Mouse (Mus musculus): ENCODE measurements around the gene Cemip.

Cemip gene

DNA sequence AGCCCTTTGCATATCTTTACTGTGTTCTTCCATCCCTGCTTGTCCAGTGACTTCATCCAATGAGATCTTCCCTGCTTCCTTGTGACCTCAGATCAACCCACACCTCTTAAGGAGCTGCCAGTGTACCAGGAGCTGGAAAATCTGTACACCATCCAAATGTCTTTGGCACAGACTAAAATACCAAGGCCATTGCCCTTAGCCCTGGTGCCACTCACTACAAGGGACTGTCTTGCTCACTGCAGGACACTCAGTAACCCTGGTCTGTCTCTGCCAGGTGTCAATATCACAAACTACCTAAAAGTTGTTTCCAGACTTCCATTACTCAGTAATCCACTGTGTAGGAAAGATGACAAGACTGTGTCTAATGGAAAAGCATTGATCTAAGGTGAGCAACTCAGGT is 121.1 kb downstream of the Cemip start:
- DNase-seq = peak; percentile 6 to 26

DNA sequence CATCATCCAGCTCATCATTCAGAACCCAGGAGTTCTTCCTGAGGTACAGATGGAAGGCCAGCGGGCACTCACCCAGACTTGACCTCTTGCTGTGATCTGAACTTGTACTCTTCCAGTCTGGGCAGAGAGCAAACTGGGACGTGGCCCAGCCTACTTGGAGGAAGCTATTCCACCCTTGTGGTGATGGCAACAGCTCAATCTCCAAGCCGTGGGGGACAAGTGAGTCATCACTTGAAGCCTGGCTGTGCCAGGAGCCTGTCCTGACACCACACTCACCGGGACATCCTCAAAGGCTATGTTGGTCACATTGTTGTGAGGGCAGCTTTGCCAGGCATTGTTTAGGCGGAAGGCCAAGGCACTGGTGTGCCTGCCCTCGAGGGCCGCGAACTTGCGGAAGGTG is 133.8 kb downstream of the Cemip start:
- DNase-seq = no peak

DNA sequence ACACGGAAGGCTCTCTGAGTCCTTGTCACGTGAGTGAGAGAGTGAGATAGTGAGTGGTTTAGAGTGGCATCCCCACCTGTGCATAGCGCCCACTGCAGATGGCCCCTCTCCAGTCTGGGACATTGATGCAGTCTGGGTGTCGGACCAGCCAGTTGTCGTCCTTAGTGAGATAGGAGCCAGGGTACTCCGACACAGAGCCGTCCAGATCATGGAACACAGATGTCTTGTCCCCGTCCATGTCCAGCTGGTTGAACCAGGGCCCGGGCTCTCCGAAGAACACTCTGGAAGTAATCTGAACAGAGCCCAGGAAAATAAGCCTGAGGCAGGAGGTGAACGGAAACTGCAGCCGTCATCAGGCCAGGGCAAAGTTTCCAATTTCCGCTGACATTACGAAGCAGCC is 135.0 kb downstream of the Cemip start:
- peak; percentile 8 to 9 for DNase-seq

DNA sequence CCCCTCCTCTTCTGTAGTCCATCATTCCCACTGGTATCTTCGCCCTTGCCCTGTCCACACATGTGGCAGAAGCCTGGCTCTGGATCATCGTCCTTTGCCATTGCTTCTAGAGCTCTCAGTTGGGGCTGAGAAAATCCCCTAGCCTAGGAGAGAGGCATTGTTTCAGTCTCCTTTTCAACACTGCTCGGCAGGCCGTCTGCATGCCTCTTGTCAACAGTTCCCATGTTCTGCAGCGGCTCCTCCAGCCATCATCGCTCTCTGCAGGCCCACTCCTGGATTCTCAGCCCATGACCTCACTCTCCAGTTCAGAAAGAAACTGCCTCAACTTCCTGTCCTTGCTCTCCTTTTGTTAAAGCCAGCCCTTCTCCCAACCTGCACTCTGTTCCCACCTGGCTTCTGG is 136.6 kb downstream of the Cemip start:
- no peak for DNase-seq

DNA sequence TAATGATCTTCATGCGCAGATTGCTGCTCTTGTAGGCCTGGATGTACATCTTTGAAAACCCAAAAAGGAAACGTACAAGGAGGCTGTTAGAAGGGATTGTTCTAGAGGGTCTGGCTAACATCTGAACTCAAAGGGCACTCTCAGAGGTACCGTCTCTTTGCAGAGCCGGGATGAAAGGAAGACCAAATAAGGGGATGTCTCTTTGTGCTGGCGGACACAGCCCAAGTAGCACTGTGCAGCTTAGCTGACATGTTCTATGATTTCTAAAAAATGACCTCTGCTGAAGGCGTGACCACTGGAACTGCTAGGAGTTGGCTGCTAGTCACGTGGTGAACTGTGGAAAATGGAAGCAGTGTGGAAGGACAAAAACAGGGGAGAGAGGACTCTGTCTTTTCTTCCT is 137.6 kb downstream of the Cemip start:
- no peak for DNase-seq

GRCm38 (mm10) chr7:83941701-83942101 is 144.6 kb downstream of the Cemip start:
- DNase-seq = no peak

DNA sequence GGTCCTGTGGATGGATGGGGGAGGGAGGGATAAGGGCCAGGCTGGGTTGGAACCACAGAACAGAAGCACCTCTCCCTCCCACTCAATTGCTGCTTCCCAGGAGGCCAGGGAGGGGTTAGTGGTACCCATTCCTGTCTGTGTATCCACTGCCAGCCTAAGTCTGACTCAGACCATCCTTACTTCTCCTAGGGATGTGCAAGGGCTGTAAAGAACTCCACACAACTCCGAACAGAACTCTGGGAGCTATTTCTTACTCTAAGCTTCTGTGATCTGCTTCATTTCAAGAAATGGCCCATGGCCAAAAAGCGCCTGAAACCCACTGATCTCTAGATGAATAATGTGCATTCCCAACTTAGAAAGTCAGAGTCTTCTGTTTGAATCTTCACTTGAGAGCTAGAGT is 146.2 kb downstream of the Cemip start:
- no peak for DNase-seq

DNA sequence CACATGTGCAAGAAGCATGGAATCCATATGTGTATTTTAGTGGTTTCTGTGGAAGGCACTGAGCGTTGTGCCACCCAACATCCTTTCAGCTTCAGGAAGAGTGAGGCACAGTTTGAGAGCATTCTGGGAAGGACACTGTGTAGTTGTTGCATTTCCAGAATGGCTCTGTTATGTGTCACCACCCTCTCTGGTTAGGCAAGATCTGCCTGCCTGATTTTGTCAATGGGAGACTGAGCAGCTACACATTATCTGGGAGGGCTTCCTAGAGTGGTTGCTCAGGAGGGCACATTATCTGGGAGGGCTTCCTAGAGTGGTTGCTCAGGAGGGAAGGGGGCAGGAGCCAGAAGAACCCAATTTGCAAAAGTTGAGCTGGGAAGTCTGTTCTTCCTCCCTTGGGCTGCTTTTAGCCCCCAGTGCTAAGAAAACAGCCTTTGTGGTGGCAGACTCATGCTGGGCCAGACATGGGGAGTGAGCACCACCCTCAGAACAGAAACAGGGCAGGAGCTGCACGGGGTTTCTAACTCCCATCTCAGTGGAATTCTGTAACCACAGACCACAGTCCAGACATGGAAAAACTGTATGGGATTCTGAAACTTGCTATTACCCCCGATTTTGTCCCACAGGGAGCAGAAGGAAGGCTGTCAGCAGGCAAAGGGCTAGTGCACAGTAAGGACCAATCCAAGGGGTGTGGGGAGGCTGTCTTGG is 147.1 kb downstream of the Cemip start:
- DNase-seq = no peak

DNA sequence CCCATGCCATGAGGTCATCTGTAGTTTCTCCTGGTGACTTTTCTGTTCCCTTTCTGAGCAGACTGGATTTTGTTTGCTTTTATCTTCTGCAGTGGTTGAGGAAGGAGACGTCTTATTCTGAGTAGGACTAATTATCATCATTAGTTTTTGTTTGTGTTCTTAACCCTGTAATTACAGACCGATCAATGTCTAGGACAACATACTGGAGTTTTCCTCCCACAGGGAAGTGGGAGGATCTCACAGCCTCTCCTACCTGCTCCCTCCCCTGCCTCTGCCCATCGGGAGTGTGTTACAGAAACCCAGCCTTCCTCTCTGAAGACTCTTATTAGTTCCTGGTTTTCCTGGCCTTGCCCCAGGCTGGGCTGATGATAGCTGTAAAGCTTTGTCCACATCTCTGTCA is 164.7 kb downstream of the Cemip start:
- DNase-seq = no peak

DNA sequence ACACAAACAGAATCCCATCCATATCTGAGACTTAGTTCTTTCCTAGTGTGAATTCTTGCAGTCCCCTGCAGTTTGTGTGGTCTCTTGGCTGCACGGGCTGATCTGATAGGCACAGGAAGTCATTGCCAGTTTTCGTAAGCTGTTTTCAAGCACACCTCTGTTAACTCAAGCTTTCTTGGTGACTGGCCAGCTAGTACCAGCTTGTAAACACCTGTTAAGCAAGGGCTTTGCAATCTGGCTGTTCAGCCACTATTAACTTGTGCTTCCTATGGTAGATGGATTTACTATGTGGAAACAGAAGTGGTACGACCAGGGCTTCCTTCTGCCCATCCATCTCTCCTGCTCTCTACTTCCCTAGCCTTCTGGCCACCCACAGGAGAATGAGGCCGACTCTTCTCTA is 166.1 kb downstream of the Cemip start:
- DNase-seq = no peak

DNA sequence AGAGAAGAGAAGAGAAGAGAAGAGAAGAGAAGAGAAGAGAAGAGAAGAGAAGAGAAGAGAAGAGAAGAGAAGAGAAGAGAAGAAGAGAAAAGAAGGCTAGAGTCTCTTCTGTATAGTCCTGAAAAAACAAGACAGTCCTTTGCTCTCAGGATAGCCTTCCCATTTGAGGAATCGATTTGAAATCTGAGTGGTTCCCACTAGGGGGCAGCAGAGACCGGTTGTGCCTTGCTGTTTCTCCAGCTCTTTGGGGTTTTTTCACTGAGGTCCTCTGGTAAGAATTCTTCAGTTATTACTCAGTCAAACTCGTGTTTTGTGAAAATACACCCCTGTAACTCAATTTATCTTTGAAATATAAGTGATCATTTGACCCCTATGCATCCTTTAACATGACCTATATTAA is 171.7 kb downstream of the Cemip start:
- peak; percentile 77 to 94 for DNase-seq

GRCm38 (mm10) chr7:83913995-83914394 is 172.3 kb downstream of the Cemip start:
- no peak for DNase-seq

GRCm38 (mm10) chr7:83913405-83913932 is 172.8 kb downstream of the Cemip start:
- no peak for DNase-seq

- DNase-seq = no peak
Measured at GRCm38 (mm10) chr7:83911909-83912308, 174.4 kb downstream of the Cemip start.

GRCm38 (mm10) chr7:83904831-83905230 is 181.5 kb downstream of the Cemip start:
- no peak for DNase-seq

- DNase-seq = no peak
Measured at GRCm38 (mm10) chr7:83902296-83903145, 183.8 kb downstream of the Cemip start.

DNA sequence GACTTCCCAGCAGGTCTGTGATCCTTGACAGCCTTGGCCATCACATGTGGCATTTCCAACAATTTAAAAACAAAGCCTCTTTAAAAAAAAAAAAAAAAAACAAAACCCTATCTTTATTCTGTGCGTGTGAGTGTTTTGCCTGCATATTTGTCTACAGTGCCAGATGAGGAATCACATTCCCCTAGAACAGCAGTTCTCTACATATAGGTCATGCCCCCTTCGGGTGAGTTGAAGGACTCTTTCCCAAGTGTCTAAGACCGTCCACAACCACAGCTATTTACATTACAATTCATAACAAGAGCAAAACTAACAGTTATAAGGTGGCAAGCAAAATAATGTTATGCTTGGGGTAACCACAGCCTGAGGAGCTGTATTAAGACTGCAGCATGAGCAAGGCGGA is 184.9 kb downstream of the Cemip start:
- no peak for DNase-seq

- DNase-seq = no peak
Measured at GRCm38 (mm10) chr7:83900519-83900918, 185.8 kb downstream of the Cemip start.

GRCm38 (mm10) chr7:83898267-83898666 is 188.0 kb downstream of the Cemip start:
- DNase-seq = no peak

- no peak for DNase-seq
Measured at GRCm38 (mm10) chr7:83896077-83896740, 190.1 kb downstream of the Cemip start.

DNA sequence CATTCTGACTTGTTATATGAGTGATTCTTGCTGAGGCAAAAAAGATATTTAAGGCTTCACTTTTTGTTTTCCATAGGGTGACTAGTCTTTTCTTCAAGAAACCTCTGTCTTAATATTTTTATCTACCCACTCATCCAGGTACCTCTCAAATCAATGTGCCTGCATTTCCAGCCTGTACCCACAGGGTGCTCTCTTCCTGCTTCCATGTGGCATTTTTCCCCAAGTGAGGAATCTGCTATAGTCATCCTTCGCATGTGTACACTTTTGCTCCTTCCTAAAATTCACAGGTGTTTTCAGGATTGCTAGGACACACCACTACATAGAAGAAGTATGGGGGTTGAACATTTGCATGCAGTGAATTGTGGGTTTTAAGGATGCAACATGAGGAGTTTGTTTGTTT is 192.0 kb downstream of the Cemip start:
- DNase-seq = no peak

DNA sequence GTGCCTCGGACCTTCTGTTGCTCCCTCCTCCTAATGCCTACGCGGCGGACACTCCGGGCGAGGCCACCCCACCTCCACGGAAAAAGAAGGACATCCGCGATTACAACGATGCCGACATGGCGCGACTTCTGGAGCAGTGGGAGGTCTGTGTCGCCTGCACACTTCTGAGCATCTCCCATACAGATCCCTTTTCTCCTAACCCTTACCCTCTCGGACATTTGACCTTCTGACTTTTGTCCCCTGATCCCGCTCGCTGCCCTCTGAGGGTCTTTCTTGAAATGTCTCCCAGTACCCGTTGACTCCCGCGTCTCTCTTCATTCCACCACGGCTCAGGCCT is 194.0 kb downstream of the Cemip start:
- DNase-seq = no peak

DNA sequence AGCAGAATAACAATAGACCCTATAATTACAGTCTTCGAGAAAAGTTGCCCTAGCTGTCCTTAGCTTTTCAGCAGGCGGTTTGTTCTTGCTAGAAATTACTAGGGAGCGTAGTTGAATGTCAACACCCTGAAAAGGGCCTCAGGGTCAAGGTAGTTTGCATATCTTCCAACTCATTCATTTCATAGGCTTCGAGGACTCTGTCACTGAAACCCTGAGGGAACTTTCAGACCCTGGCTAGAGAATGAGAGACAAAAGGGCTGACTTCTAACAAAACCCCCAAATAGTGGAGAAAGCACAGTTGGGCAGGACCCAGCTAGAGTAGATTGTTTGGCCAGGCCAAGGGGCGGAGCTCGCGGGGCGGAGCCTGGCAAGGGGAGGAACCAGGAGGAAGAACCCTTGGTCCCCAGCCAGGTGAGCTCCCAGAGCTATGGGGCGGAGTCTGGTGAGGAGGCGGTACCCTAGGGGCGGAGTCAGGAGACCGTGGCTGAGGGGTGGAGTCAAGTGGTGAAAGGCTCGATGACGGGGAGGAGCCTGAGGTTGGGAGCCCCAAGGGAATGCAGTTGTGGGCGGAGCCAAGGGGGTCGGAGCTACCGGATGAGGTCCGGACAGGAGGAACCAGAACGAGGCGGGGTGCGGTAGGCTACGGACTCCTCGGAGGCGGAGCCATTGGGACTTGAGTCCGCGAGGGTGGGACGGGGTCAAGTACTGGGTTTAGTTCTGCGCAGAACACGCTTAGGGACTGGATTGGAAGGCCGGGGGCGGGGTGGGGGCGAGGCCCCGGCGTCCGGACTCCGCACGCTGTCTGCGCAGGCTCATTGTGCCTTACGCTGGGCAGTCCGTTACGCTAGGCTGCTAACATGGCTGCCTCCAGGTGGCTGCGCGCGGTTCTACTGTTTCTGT is 194.6 kb downstream of the Cemip start:
- peak; percentile 100 for DNase-seq

All from kidney, postnatal 36 days (tissue).